Mouse (Mus musculus) bone marrow, adult 2 months (tissue): Measurements from ENCODE around the gene Cpsf3.

ENCODE experiments used
- CTCF ChIP-seq: fragments of 200-500 bp; IDR thresholded peaks from 2 replicates; pipeline ENCODE4 v1.5.1; 2011; ENCODE audit warnings: low read length, control low read depth; ENCODE audit not compliant: control insufficient read depth, insufficient read depth
- POLR2A ChIP-seq: fragments of 200-500 bp; IDR thresholded peaks from 2 replicates; pipeline ENCODE4 v1.6.1; 2011; ENCODE audit warnings: low read depth, mild to moderate bottlenecking, control low read depth, low read length, borderline replicate concordance; ENCODE audit not compliant: control insufficient read depth

DNA sequence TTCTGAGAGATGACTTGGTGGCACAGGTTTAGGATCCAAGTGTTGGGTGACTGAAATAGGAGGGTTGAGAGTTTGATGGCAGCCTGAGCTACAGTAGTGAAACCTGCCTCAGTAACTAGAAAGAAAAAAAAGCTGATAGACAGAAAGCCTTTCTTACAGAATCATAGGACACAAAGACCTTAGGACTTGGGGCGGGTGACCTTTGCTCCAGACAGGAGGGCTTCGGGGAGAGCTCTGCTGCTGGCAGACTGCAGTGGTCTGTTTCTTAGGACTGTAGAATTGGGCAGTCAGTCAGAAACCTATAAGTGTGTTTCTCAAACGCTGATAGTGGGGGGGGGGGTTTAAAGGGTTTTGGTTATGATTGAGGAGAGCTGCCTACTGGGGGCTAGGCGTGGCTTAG, 20.6 kb downstream of the Cpsf3 start:
- no peak for TF ChIP-seq CTCF
- no peak for TF ChIP-seq POLR2A
